Mouse (Mus musculus) forebrain, embryonic 16.5 days (tissue): Measurements from ENCODE around the gene Cyp3a41b. TPM values are rescaled to one million over a fixed set of nuclear protein-coding genes. Genes with fewer than 3 reads are reported as not detected.
"Not testable (repeated sequence)": the region's sequence is repeated elsewhere in the genome, so short reads cannot be mapped to it uniquely, and the experiment has no call there.

Experiments
- ATAC-seq: fragments of 200-750 bp; cut with Nextera tagmentation; 2 replicates; pipeline ENCODE4 v1.8.0; 2017; ENCODE audit warnings: mild to moderate bottlenecking, moderate library complexity
- H3K27ac ChIP-seq: fragments of 300-500 bp; sonication (generic); 2 replicates; pipeline ENCODE4 v1.5.1; 2014; ENCODE audit warnings: low read length, control low read depth
- H3K27me3 ChIP-seq: fragments of 300-500 bp; sonication (generic); replicated peaks from 2 replicates; pipeline ENCODE4 v1.6.1; 2014; ENCODE audit warnings: low read length; ENCODE audit not compliant: control insufficient read depth, insufficient read depth
- H3K36me3 ChIP-seq: fragments of 300-500 bp; sonication (generic); 2 replicates; pipeline ENCODE4 v1.6.1; 2014; ENCODE audit not compliant: control insufficient read depth, insufficient read depth
- H3K4me1 ChIP-seq: fragments of 300-500 bp; sonication (generic); replicated peaks from 2 replicates; pipeline ENCODE4 v1.6.1; 2014; ENCODE audit warnings: low read length; ENCODE audit not compliant: control insufficient read depth, insufficient read depth
- H3K4me2 ChIP-seq: fragments of 300-500 bp; sonication (generic); 2 replicates; pipeline ENCODE4 v1.6.1; 2014; ENCODE audit warnings: mild to moderate bottlenecking, low read length, control low read depth
- H3K4me3 ChIP-seq: fragments of 300-500 bp; sonication (generic); replicated peaks from 2 replicates; pipeline ENCODE4 v1.5.1; 2014; ENCODE audit warnings: mild to moderate bottlenecking, low read length, control low read depth
- H3K9ac ChIP-seq: fragments of 300-500 bp; sonication (generic); replicated peaks from 2 replicates; pipeline ENCODE4 v1.6.1; 2014; ENCODE audit warnings: low read depth, low read length, control low read depth
- H3K9me3 ChIP-seq: fragments of 300-500 bp; sonication (generic); 2 replicates; pipeline ENCODE4 v1.6.1; 2016; ENCODE audit warnings: low read length; ENCODE audit not compliant: control insufficient read depth
- WGBS: fragments of 180-500 bp; shearing (Covaris S2); extraction: QIAGEN DNeasy Blood & Tissue Kit; methylation state at CpG from one replicate; pipeline ENCODE4 v1.1.7; 2014; 5-methylcytosine and 5-hydroxymethylcytosine counted together
- polyA plus RNA-seq: library from polyadenylated mRNA; unstranded; fragments of >200 nt; fragmentation: Nextera tagmentation; extraction: Ambion mirVana; gene quantifications from 2 replicates; pipeline ENCODE4 v1.2.1, GENCODE M21; 2015

Gene Cyp3a41b
- polyA plus RNA-seq: not detected in 2 replicates

DNA sequence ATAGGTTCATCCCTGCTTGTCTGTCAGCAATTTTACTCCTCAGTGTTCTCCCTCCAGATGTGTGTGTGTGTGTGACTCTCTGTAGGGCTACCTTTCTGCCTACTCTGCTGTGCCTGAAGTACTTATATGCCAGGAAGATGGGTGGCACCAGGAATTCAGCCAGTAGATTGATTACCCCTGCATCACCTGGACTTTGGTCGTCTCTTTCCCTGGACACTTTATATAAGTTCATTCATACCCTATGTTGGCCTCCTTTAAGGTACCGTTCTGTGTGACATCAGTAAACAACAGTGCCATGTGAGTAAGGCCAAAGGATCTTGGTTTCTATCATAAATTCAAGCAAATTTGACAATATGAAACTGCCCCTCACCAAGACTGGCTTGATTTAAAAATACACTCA lies at the start of gene Cyp3a41b:
Cyp3a41b (minus strand) TSS at position 101 of the 400 bp plus-strand sequence.
- not testable (repeated sequence) for H3K9me3 ChIP-seq, H3K27me3 ChIP-seq, H3K4me1 ChIP-seq, H3K36me3 ChIP-seq, H3K4me3 ChIP-seq, H3K4me2 ChIP-seq, ATAC-seq, H3K27ac ChIP-seq, H3K9ac ChIP-seq
- 93% methylated on average over 1 of the region's 2 CpGs for WGBS

DNA sequence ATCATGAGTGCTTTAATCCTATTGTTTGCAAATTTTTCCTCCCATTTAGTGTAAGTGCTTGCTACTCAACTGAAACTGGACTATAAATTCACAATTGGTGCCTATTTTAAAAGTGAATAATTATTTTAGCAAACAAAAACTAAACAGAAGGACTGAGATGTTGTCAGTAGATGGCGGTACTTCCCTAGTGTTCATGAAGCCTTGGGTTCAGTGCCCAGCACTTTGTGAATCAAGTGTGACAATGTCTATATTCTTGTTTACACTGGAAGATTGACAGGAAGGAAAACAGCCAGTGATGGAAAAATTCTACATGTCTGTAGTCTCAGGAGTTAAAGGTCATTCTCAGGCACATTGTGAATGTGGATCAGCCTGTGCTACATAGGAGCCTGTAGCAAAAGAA lies 47.8 kb upstream of the Cyp3a41b start:
- H3K27ac ChIP-seq, H3K36me3 ChIP-seq, H3K9ac ChIP-seq, H3K4me2 ChIP-seq, H3K4me1 ChIP-seq, ATAC-seq, H3K4me3 ChIP-seq, H3K27me3 ChIP-seq: not testable (repeated sequence)
- 83% methylated on average over 1 of the region's 1 CpGs for WGBS
- peaks cover 29% of the 10 kb centered on the region for H3K9me3 ChIP-seq

DNA sequence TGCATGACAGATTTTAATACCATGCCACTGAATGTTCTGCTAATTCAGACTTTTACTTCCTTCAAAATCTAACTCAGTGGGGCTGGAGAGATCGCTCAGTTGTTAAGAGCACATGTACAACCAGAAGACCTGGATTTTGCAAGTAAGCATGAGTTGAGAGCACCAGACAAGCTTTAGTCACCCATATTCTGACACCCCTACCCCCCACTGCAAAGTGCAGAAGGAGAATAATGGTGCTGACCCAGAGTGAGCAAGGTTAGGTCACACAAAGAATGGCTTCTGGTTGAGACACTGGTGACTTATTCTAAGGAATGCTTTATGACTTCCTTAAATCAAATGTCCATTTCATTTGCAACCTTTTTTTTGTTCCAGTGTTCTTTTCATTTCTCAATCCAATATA lies 20.4 kb upstream of the Cyp3a41b start:
- not testable (repeated sequence) for H3K4me3 ChIP-seq, H3K27me3 ChIP-seq, H3K9ac ChIP-seq, H3K4me1 ChIP-seq, H3K27ac ChIP-seq, H3K4me2 ChIP-seq, ATAC-seq, H3K36me3 ChIP-seq
- H3K9me3 ChIP-seq: peaks cover 10% of the 10 kb centered on the region; the same call in 1 of the 2 replicates
- 70% methylated on average over 1 of the region's 1 CpGs for WGBS

DNA sequence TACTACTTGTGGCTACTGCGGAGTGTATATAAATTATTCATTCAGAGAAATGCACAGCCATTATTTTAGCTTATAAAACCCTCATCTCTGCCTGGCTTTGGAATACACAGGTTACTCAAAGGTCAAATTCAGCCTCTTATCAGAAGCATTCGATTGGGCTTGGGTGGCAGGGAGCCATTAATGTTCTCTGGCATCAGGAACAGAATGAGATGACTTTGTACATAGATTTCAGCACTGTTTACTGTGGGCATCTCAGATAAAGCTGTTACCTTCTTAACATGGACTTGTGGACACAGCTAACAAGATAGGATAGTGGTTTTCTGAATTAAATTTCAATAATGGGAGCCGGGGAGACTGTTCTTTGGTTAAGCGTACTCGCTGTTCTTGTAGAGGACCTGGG lies 13.3 kb upstream of the Cyp3a41b start:
- not testable (repeated sequence) for ATAC-seq, H3K4me3 ChIP-seq

DNA sequence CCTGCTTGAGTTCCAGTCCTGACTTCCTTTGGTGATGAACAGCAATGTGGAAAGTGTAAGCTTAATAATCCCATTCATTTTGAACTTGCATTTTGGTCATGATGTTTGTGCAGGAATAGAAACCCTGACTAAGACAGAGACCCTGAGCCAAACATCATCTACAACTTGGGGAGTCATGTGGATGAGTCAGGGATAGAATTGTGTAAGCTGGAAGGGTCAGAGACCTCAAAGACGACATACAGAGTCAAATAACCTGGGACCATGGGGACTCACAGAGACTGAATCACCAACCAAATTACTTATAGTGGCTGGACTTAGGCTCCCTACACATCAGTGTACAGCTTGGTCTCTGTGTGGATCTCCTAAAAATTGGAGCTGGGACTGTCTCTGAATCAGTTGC lies 7.2 kb downstream of the Cyp3a41b start:
- not testable (repeated sequence) for H3K4me1 ChIP-seq, ATAC-seq, H3K4me3 ChIP-seq, H3K27me3 ChIP-seq, H3K36me3 ChIP-seq, H3K9ac ChIP-seq, H3K4me2 ChIP-seq, H3K9me3 ChIP-seq, H3K27ac ChIP-seq
- WGBS: 63% methylated on average over 1 of the region's 1 CpGs

More for the DNA sequence above, 13.3 kb upstream of the Cyp3a41b start:
- WGBS: 81% methylated on average over 5 of the region's 5 CpGs
- not testable (repeated sequence) for H3K4me2 ChIP-seq, H3K9ac ChIP-seq, H3K9me3 ChIP-seq, H3K27me3 ChIP-seq, H3K27ac ChIP-seq, H3K36me3 ChIP-seq, H3K4me1 ChIP-seq

DNA sequence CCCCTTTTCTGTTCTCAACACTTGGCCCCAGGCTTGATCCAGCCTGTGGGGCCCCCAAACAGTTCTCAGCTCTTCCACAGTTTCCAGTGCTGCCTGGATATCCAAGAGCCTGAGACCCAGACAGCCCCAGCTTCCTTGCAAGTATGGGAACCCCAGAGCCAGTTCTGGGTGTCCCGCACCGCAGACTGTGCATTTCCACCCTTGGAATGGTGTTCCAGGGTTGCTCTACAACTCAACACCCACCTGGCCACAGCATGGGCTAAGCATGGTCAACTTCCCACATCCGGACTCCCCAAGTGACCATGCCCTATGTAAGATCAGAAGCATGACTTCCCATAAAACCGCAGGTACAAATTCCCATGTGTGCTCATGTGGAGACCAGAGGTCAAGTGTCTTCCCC lies 8.9 kb downstream of the Cyp3a41b start:
- not testable (repeated sequence) for H3K4me1 ChIP-seq, H3K9me3 ChIP-seq, H3K27ac ChIP-seq, H3K36me3 ChIP-seq, H3K9ac ChIP-seq, H3K4me2 ChIP-seq, H3K4me3 ChIP-seq, H3K27me3 ChIP-seq, ATAC-seq
- 93% methylated on average over 4 of the region's 4 CpGs for WGBS

DNA sequence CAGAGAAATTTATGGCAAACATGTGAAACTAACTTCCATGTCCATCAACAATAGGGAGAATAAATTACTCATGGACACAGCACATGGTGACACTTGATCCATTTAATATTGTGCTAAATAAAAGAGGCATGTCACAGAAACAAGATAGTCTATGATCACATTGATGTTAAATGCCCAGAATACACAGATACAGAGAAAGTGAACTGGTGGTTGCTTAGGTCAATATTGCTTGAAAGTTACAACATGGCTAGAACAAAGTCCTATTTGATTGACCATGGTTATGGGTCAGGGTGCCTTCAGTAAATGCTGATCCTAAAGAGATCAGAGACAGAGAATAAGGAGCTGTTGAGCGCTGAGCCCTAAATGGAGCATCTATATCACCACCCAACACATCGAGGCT lies 12.6 kb downstream of the Cyp3a41b start:
- H3K36me3 ChIP-seq, H3K9me3 ChIP-seq, H3K4me3 ChIP-seq, H3K4me1 ChIP-seq, H3K27me3 ChIP-seq, H3K27ac ChIP-seq, ATAC-seq, H3K4me2 ChIP-seq, H3K9ac ChIP-seq: not testable (repeated sequence)
- WGBS: 87% methylated on average over 2 of the region's 2 CpGs

Other genes with a start within 250 kb of the Cyp3a41b start
- gene Cyp3a57, start 239.5 kb downstream of the Cyp3a41b start, polyA plus RNA-seq: not detected in 2 replicates
- gene Cyp3a16, start 115.0 kb downstream of the Cyp3a41b start, polyA plus RNA-seq: not detected in 2 replicates
- not detected in 2 replicates for gene Cyp3a41a, start 135.4 kb upstream of the Cyp3a41b start, polyA plus RNA-seq
- not detected in 2 replicates for gene Cyp3a44, start 221.1 kb upstream of the Cyp3a41b start, polyA plus RNA-seq